Mouse (Mus musculus): ENCODE measurements at regions not wholly inside any gene's neighbourhood (a gene's known extent, or its start where the extent isn't known, plus 50 kb on each side); places are given as distances from the start of the nearest gene placed in this dataset.

DNA sequence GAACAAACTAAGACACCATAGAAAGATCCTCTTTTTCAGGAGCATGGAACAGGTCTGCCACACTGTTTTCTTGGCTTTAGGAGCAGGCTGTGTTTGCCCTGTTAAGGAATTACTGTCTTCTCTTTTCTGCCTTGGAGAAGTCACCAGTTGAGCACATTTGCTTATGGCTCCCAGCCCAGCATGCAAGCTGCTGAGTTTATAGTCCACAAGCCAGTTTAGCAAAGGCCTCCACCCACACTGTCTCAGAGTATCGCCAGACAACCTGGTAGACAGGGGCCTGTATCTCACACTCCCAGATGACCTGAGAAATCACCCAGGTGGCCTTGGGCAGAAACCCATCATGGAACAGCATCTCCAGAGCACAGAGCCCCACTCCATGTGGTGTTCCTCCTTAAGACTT, 322.1 kb downstream of the Prdm2 start:
- H3K4me2 ChIP-seq (ENCODE audit: low read length), result no peak overlapping the region
- no peak overlapping the region for H3K27ac ChIP-seq (replicated peaks in 1 of 2; ENCODE audit: control insufficient read depth in 1 of 2, insufficient read depth in 1 of 2, low read depth in 2 of 2, low read length in 2 of 2)
- H3K36me3 ChIP-seq (ENCODE audit: control insufficient read depth, insufficient read depth, low read length), result no peaks in the 10 kb centered on the region
- no peaks in the 10 kb centered on the region for H3K4me1 ChIP-seq (ENCODE audit: control insufficient read depth in 2 of 2, insufficient read depth in 2 of 2, low read length in 2 of 2)
- 91% methylated on average over 1 of the region's 1 CpGs for WGBS
- H3K4me3 ChIP-seq (ENCODE audit: control insufficient read depth in 1 of 2, insufficient read depth in 1 of 2, low read depth in 1 of 2, low read length in 2 of 2), result no peak overlapping the region
- no peak overlapping the region for H3K9ac ChIP-seq (ENCODE audit: low read length)
- no peaks in the 10 kb centered on the region for H3K27me3 ChIP-seq (ENCODE audit: control insufficient read depth, insufficient read depth, low read length)
- peaks cover 6% of the 10 kb centered on the region; the same call in 1 of the 2 replicates for H3K9me3 ChIP-seq (ENCODE audit: control insufficient read depth, low read length)
- no peak for ATAC-seq (ENCODE audit: insufficient number of reproducible peaks, insufficient read depth, low FRiP score, low read depth)

DNA sequence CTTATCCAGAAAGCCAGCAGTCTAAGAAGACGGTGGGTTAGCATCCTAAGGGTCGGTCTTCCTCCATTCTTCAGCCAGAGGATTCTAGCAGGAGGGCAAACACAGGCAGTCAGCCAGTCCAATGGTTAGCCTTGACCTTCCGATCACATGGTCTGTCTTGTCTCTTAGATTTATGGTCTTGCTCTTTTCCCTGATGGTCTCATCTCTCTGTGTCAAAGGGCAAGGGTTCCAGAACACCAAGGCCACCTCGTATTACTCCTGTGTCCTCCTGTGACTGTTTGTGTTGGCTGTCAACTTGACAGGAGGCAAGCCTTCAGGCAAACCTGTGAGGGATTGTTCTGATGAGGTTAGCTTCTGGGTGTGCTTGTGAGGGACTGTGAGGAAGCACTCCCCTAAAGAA, 323.9 kb downstream of the Prdm2 start:
- Histone ChIP-seq H3K27ac (replicated peaks in 1 of 2; ENCODE audit: control insufficient read depth in 1 of 2, insufficient read depth in 1 of 2, low read depth in 2 of 2, low read length in 2 of 2) (no peak overlapping the region), H3K4me3 (ENCODE audit: control insufficient read depth in 1 of 2, insufficient read depth in 1 of 2, low read depth in 1 of 2, low read length in 2 of 2) (no peak overlapping the region), H3K9me3 (ENCODE audit: control insufficient read depth, low read length) (0 out of 2 replicates have a peak, but pooled peaks cover 5% of the 10 kb centered on the region), H3K27me3 (ENCODE audit: control insufficient read depth, insufficient read depth, low read length) (no peaks in the 10 kb centered on the region), H3K36me3 (ENCODE audit: control insufficient read depth, insufficient read depth, low read length) (no peaks in the 10 kb centered on the region), H3K9ac (ENCODE audit: low read length) (no peak overlapping the region), H3K4me2 (ENCODE audit: low read length) (no peak overlapping the region), H3K4me1 (ENCODE audit: control insufficient read depth in 2 of 2, insufficient read depth in 2 of 2, low read length in 2 of 2) (no peaks in the 10 kb centered on the region)
- no peak for ATAC-seq (ENCODE audit: insufficient number of reproducible peaks, insufficient read depth, low FRiP score, low read depth)
- 76% methylated on average over 4 of the region's 4 CpGs for WGBS

DNA sequence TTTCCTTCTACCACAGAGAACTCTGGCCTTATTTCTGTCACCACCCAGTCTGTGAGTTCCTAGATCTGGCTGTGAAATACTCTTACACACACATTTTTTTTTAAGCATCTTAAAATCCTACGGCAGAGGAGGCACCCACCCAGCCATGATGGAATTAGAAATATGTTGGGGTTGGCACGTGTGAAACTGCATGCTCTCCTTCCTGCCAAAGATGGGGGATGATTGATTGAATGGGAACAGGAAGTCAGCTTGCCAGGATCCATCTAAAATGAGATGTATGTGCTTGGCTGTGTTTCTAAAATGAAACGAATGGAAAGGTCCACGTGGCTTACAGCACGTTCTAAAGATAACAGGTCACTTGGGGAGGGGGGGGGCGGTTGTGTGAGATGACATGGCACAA, 324.9 kb downstream of the Prdm2 start:
- ATAC-seq (ENCODE audit: insufficient number of reproducible peaks, insufficient read depth, low FRiP score, low read depth), result no peak
- no peak overlapping the region for H3K4me3 ChIP-seq (ENCODE audit: control insufficient read depth in 1 of 2, insufficient read depth in 1 of 2, low read depth in 1 of 2, low read length in 2 of 2)

DNA sequence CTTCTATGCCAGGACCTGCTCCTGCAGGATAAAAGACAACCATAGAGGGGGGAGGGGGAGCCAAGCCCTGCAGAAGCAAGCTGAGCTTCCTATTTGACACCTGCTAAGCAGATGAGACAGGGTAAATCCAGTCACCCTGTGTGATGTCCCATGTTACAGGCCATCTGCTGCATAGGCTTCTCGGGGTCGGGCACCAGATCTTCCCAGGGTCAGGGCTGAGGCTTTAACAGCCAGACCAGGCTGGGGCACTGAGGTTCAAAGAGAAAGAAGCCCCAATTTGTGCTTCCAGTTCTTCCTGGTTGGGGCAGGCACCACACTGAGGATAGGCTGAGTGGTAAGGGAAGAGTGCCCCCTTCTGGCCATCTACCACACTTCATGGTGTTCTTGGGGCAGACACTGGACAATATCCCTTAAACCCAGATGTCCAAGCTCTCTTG, 332.5 kb downstream of the Prdm2 start:
- Histone ChIP-seq H3K4me3 (ENCODE audit: control insufficient read depth in 1 of 2, insufficient read depth in 1 of 2, low read depth in 1 of 2, low read length in 2 of 2) (no peak overlapping the region), H3K9ac (ENCODE audit: low read length) (no peak overlapping the region), H3K4me2 (ENCODE audit: low read length) (no peak overlapping the region), H3K36me3 (ENCODE audit: control insufficient read depth, insufficient read depth, low read length) (no peaks in the 10 kb centered on the region), H3K4me1 (ENCODE audit: control insufficient read depth in 2 of 2, insufficient read depth in 2 of 2, low read length in 2 of 2) (no peaks in the 10 kb centered on the region), H3K27me3 (ENCODE audit: control insufficient read depth, insufficient read depth, low read length) (no peaks in the 10 kb centered on the region), H3K9me3 (ENCODE audit: control insufficient read depth, low read length) (no peaks in the 10 kb centered on the region), H3K27ac (replicated peaks in 1 of 2; ENCODE audit: control insufficient read depth in 1 of 2, insufficient read depth in 1 of 2, low read depth in 2 of 2, low read length in 2 of 2) (no peak overlapping the region)
- WGBS, result 8% methylated on average over 2 of the region's 2 CpGs
- no peak for ATAC-seq (ENCODE audit: insufficient number of reproducible peaks, insufficient read depth, low FRiP score, low read depth)

More for the DNA sequence above, 324.9 kb downstream of the Prdm2 start:
- 24% methylated on average over 6 of the region's 6 CpGs for WGBS
- Histone ChIP-seq H3K9me3 (ENCODE audit: control insufficient read depth, low read length) (0 out of 2 replicates have a peak, but pooled peaks cover 5% of the 10 kb centered on the region), H3K27me3 (ENCODE audit: control insufficient read depth, insufficient read depth, low read length) (no peaks in the 10 kb centered on the region), H3K4me2 (ENCODE audit: low read length) (no peak overlapping the region), H3K4me1 (ENCODE audit: control insufficient read depth in 2 of 2, insufficient read depth in 2 of 2, low read length in 2 of 2) (no peaks in the 10 kb centered on the region), H3K27ac (replicated peaks in 1 of 2; ENCODE audit: control insufficient read depth in 1 of 2, insufficient read depth in 1 of 2, low read depth in 2 of 2, low read length in 2 of 2) (no peak overlapping the region), H3K36me3 (ENCODE audit: control insufficient read depth, insufficient read depth, low read length) (no peaks in the 10 kb centered on the region), H3K9ac (ENCODE audit: low read length) (no peak overlapping the region)

DNA sequence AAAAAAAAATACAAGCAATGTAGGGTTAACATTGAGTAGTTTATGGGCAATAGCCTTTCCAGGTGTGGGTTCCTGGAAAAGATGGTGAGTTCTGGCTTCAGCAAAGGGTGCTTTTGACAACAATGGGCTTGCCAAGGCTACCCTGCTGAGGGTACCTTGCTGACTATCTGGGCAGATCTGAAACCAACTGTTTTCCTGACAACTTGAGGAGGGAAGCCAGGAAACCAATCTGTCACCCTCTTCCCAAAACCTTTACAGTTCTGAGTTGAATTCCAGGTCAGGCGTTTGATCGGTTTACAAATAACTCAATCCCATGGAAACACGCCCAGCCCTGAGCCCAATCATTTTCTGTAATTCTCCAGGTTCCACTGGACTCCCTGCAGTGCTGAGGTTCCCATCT, 336.6 kb downstream of the Prdm2 start:
- Histone ChIP-seq H3K4me1 (ENCODE audit: control insufficient read depth in 2 of 2, insufficient read depth in 2 of 2, low read length in 2 of 2) (no peaks in the 10 kb centered on the region), H3K36me3 (ENCODE audit: control insufficient read depth, insufficient read depth, low read length) (no peaks in the 10 kb centered on the region), H3K27me3 (ENCODE audit: control insufficient read depth, insufficient read depth, low read length) (no peaks in the 10 kb centered on the region), H3K4me3 (ENCODE audit: control insufficient read depth in 1 of 2, insufficient read depth in 1 of 2, low read depth in 1 of 2, low read length in 2 of 2) (no peak overlapping the region), H3K9me3 (ENCODE audit: control insufficient read depth, low read length) (no peaks in the 10 kb centered on the region), H3K4me2 (ENCODE audit: low read length) (no peak overlapping the region), H3K27ac (replicated peaks in 1 of 2; ENCODE audit: control insufficient read depth in 1 of 2, insufficient read depth in 1 of 2, low read depth in 2 of 2, low read length in 2 of 2) (no peak overlapping the region), H3K9ac (ENCODE audit: low read length) (no peak overlapping the region)
- ATAC-seq (ENCODE audit: insufficient number of reproducible peaks, insufficient read depth, low FRiP score, low read depth), result no peak
- 84% methylated on average over 3 of the region's 3 CpGs for WGBS

DNA sequence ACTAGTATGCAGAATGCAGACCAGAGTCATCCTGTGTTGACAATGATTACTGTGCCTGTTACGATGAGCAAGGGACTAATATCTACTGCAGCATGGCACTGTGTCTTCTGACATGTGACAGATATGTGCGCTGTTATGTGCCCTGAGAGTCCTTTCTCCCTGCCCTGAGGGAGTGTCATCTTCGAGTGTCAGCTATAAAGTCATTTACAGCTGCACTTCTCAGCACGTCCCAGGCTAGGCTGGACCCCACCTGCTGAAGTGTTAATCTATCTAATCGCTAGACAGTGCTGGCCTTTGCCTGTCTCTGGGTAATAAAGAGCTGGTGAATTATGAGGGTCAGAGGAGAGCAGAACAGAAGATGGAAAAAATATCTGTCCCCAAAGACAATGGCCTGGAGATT, 337.7 kb downstream of the Prdm2 start:
- H3K36me3 ChIP-seq (ENCODE audit: control insufficient read depth, insufficient read depth, low read length), result no peaks in the 10 kb centered on the region
- no peaks in the 10 kb centered on the region for H3K27me3 ChIP-seq (ENCODE audit: control insufficient read depth, insufficient read depth, low read length)
- no peak overlapping the region for H3K27ac ChIP-seq (replicated peaks in 1 of 2; ENCODE audit: control insufficient read depth in 1 of 2, insufficient read depth in 1 of 2, low read depth in 2 of 2, low read length in 2 of 2)
- no peak overlapping the region for H3K9ac ChIP-seq (ENCODE audit: low read length)
- 60% methylated on average over 5 of the region's 5 CpGs for WGBS
- no peak overlapping the region for H3K4me3 ChIP-seq (ENCODE audit: control insufficient read depth in 1 of 2, insufficient read depth in 1 of 2, low read depth in 1 of 2, low read length in 2 of 2)
- no peaks in the 10 kb centered on the region for H3K4me1 ChIP-seq (ENCODE audit: control insufficient read depth in 2 of 2, insufficient read depth in 2 of 2, low read length in 2 of 2)
- no peak for ATAC-seq (ENCODE audit: insufficient number of reproducible peaks, insufficient read depth, low FRiP score, low read depth)
- H3K4me2 ChIP-seq (ENCODE audit: low read length), result no peak overlapping the region
- no peaks in the 10 kb centered on the region for H3K9me3 ChIP-seq (ENCODE audit: control insufficient read depth, low read length)

DNA sequence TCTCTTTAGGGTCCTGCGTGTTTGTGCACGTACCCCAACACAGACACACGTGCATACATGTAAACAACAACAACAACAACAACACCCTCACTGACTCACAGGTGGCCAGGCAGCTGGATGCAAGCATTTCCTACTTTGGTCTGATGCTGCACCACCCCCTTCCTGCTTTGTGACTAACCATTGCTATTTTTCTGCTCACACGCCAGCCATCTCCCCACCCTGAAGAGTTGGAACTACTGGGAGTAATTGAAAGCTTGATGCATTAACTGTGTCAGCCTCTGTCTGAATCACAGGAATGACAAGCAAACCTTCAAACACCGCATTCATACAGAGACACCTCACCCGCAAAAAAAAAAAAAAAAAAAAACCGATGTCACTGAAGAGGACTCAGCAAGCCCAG, 346.5 kb downstream of the Prdm2 start:
- 79% methylated on average over 7 of the region's 7 CpGs for WGBS
- H3K27ac ChIP-seq (replicated peaks in 1 of 2; ENCODE audit: control insufficient read depth in 1 of 2, insufficient read depth in 1 of 2, low read depth in 2 of 2, low read length in 2 of 2), result no peak overlapping the region

DNA sequence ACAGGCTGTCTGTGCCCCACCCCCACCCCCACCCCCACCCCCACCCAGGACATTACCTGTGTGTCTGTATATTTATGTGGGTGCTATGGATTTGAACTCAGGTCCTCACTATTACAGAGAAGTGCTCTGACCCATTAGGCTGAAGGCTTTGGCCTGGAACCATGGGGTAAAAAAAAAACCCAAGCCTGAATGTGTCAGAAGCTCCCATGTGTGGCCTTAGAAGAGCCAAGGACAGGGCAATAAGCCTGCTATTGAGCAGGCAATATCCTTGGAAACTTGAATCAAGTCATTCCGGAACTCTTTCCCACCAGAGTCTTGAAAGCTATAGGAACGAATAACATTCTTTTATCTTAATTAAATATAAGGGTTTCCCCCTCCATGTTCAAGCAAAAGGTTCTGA, 347.2 kb downstream of the Prdm2 start:
- Histone ChIP-seq H3K27ac (replicated peaks in 1 of 2; ENCODE audit: control insufficient read depth in 1 of 2, insufficient read depth in 1 of 2, low read depth in 2 of 2, low read length in 2 of 2) (no peak overlapping the region), H3K4me3 (ENCODE audit: control insufficient read depth in 1 of 2, insufficient read depth in 1 of 2, low read depth in 1 of 2, low read length in 2 of 2) (no peak overlapping the region), H3K4me1 (ENCODE audit: control insufficient read depth in 2 of 2, insufficient read depth in 2 of 2, low read length in 2 of 2) (no peaks in the 10 kb centered on the region), H3K9me3 (ENCODE audit: control insufficient read depth, low read length) (no peaks in the 10 kb centered on the region), H3K27me3 (ENCODE audit: control insufficient read depth, insufficient read depth, low read length) (no peaks in the 10 kb centered on the region), H3K36me3 (ENCODE audit: control insufficient read depth, insufficient read depth, low read length) (no peaks in the 10 kb centered on the region), H3K4me2 (ENCODE audit: low read length) (no peak overlapping the region), H3K9ac (ENCODE audit: low read length) (no peak overlapping the region)
- 88% methylated on average over 2 of the region's 2 CpGs for WGBS
- ATAC-seq (ENCODE audit: insufficient number of reproducible peaks, insufficient read depth, low FRiP score, low read depth), result no peak

More for the DNA sequence above, 346.5 kb downstream of the Prdm2 start:
- no peaks in the 10 kb centered on the region for H3K4me1 ChIP-seq (ENCODE audit: control insufficient read depth in 2 of 2, insufficient read depth in 2 of 2, low read length in 2 of 2)
- H3K36me3 ChIP-seq (ENCODE audit: control insufficient read depth, insufficient read depth, low read length), result no peaks in the 10 kb centered on the region
- H3K4me3 ChIP-seq (ENCODE audit: control insufficient read depth in 1 of 2, insufficient read depth in 1 of 2, low read depth in 1 of 2, low read length in 2 of 2), result no peak overlapping the region
- no peak overlapping the region for H3K4me2 ChIP-seq (ENCODE audit: low read length)
- H3K9me3 ChIP-seq (ENCODE audit: control insufficient read depth, low read length), result no peaks in the 10 kb centered on the region
- H3K27me3 ChIP-seq (ENCODE audit: control insufficient read depth, insufficient read depth, low read length), result no peaks in the 10 kb centered on the region
- no peak overlapping the region for H3K9ac ChIP-seq (ENCODE audit: low read length)
- ATAC-seq (ENCODE audit: insufficient number of reproducible peaks, insufficient read depth, low FRiP score, low read depth), result no peak
